Mouse (Mus musculus) erythroblast, embryonic 14.5 days (primary cell): ENCODE results near the gene Slamf7. TPM values are rescaled to one million over a fixed set of nuclear protein-coding genes. Genes with fewer than 3 reads are reported as not detected.

Experiments used
- H3K27me3 ChIP-seq: 2 replicates; pipeline ENCODE4 v1.6.1; 2012; ENCODE audit warnings: inconsistent platforms; ENCODE audit not compliant: control insufficient read depth
- H3K36me3 ChIP-seq: 2 replicates; pipeline ENCODE4 v1.6.1; 2012; ENCODE audit warnings: mild to moderate bottlenecking, inconsistent platforms; ENCODE audit not compliant: control insufficient read depth
- H3K4me1 ChIP-seq: 2 replicates; pipeline ENCODE4 v1.6.1; 2012; ENCODE audit warnings: inconsistent platforms; ENCODE audit not compliant: control insufficient read depth
- H3K4me3 ChIP-seq: replicated peaks from 2 replicates; pipeline ENCODE3; 2012; ENCODE audit warnings: moderate library complexity, mild to moderate bottlenecking, inconsistent platforms
- H3K9me3 ChIP-seq: 2 replicates; pipeline ENCODE4 v1.6.1; 2012; ENCODE audit warnings: low read length, inconsistent platforms, mixed read lengths; ENCODE audit not compliant: control insufficient read depth
- GATA1 ChIP-seq: IDR thresholded peaks from 2 replicates; pipeline ENCODE4 v1.6.1; 2012; ENCODE audit warnings: low read length, inconsistent platforms, mixed read lengths
- TAL1 ChIP-seq: IDR thresholded peaks from 3 replicates; pipeline ENCODE4 v1.6.1; 2012; ENCODE audit warnings: low read length, inconsistent platforms, mixed read lengths
- polyA plus RNA-seq: library from polyadenylated mRNA; stranded (reverse); fragments of >175 nt; gene quantifications from 2 replicates; pipeline ENCODE4 v1.2.3, GENCODE M21; 2012

The Slamf7 gene
- polyA plus RNA-seq, 1 experiment, result not detected

DNA sequence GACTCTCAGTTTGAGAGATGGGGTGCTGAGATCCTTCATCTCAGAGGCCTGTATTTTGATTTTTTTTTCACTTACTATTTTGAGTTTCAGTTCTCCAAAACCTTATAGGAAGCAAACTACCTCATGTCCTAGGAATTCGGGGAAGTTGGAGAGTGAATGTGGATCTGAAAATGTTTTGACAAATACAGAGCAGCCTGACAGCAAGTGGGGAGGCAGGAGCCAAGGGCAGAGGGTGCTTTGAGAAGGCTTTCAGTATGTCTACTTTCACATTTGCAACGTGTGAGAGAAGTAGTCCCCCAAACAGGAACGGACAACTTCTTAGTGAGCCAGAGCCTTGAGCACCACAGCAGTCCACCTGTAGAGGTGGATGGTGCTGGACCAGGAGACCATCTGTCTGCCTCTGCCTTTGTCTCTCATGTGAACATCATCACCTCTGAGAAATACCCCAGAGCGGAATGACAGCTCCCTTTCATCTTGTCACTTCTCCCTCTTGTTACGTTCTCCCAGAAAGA, 6.3 kb downstream of the Slamf7 start:
- no peak for TF ChIP-seq GATA1
- TF ChIP-seq TAL1, result no peak
- H3K9me3 ChIP-seq, result no peaks in the 10 kb centered on the region
- peaks cover 8% of the 10 kb centered on the region for H3K4me1 ChIP-seq
- no peaks in the 10 kb centered on the region for H3K36me3 ChIP-seq
- no peak overlapping the region for H3K4me3 ChIP-seq
- H3K27me3 ChIP-seq, result no peaks in the 10 kb centered on the region

GRCm38 (mm10) chr1:171643612-171644011, 9.2 kb downstream of the Slamf7 start:
- no peak; the same call in 2 of the 3 replicates for TF ChIP-seq TAL1
- no peak for TF ChIP-seq GATA1
- H3K4me1 ChIP-seq, result peaks cover 8% of the 10 kb centered on the region
- no peaks in the 10 kb centered on the region for H3K36me3 ChIP-seq
- no peaks in the 10 kb centered on the region for H3K9me3 ChIP-seq
- no peak overlapping the region for H3K4me3 ChIP-seq
- no peaks in the 10 kb centered on the region for H3K27me3 ChIP-seq

DNA sequence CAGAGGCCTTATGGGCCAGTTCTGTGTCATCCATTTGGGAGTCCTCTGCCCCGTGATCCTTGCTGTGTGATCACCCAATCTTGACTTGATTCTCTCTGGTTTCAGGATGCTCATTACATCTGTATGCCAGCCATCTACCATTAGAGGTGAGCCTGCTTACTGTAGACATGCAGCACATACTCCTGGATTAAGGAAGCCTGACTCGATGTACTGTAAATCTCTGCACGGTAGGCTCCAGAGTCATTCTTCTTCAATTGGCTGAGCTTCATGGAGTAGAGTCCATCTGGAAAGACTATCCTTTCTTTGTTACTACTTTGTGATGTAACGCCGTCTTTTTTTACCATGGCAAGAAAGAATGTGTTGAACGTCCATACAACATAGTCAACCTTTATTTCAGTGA, 12.0 kb downstream of the Slamf7 start:
- Histone ChIP-seq H3K27me3 (no peaks in the 10 kb centered on the region), H3K9me3 (no peaks in the 10 kb centered on the region), H3K4me1 (peaks cover 8% of the 10 kb centered on the region), H3K36me3 (no peaks in the 10 kb centered on the region), H3K4me3 (no peak overlapping the region)
- TF ChIP-seq GATA1, result no peak
- TF ChIP-seq TAL1, result no peak

- Histone ChIP-seq H3K9me3 (no peaks in the 10 kb centered on the region), H3K27me3 (no peaks in the 10 kb centered on the region), H3K4me1 (peaks cover 4% of the 10 kb centered on the region), H3K4me3 (no peak overlapping the region), H3K36me3 (no peaks in the 10 kb centered on the region)
- TF ChIP-seq TAL1 (no peak), GATA1 (no peak)
Measured at GRCm38 (mm10) chr1:171638686-171639085, 14.1 kb downstream of the Slamf7 start.

GRCm38 (mm10) chr1:171637101-171637500, 15.7 kb downstream of the Slamf7 start:
- Histone ChIP-seq H3K4me1 (no peaks in the 10 kb centered on the region), H3K36me3 (no peaks in the 10 kb centered on the region), H3K9me3 (no peaks in the 10 kb centered on the region), H3K27me3 (no peaks in the 10 kb centered on the region), H3K4me3 (no peak overlapping the region)
- TF ChIP-seq GATA1, result no peak
- no peak for TF ChIP-seq TAL1

GRCm38 (mm10) chr1:171635696-171636095, 17.1 kb downstream of the Slamf7 start:
- Histone ChIP-seq H3K36me3 (no peaks in the 10 kb centered on the region), H3K4me3 (no peak overlapping the region), H3K27me3 (no peaks in the 10 kb centered on the region), H3K4me1 (no peaks in the 10 kb centered on the region), H3K9me3 (no peaks in the 10 kb centered on the region)
- TF ChIP-seq TAL1 (no peak), GATA1 (no peak)

GRCm38 (mm10) chr1:171631447-171631846, 21.4 kb downstream of the Slamf7 start:
- TF ChIP-seq GATA1 (no peak), TAL1 (no peak)
- Histone ChIP-seq H3K27me3 (no peaks in the 10 kb centered on the region), H3K4me3 (no peak overlapping the region), H3K9me3 (no peaks in the 10 kb centered on the region), H3K4me1 (no peaks in the 10 kb centered on the region), H3K36me3 (no peaks in the 10 kb centered on the region)

DNA sequence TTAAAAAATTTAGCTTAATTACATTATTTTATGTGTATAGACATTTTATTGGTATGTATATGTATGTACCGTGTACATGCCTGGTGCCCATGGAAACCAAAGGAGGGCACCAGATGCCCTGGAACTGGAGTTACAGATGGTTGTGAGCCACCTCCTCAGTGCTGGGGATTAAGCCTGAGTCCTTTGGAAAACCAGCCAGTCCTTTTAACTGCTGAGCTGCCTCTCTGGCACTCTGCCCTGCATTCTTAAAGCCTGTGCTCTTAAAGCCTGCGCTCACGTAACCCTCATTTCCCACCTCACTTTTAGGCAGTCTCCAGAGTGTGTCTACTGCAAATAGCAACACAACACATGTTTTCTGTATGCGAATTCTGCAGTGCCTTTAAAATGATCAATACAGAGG, 21.9 kb downstream of the Slamf7 start:
- no peaks in the 10 kb centered on the region for H3K27me3 ChIP-seq

DNA sequence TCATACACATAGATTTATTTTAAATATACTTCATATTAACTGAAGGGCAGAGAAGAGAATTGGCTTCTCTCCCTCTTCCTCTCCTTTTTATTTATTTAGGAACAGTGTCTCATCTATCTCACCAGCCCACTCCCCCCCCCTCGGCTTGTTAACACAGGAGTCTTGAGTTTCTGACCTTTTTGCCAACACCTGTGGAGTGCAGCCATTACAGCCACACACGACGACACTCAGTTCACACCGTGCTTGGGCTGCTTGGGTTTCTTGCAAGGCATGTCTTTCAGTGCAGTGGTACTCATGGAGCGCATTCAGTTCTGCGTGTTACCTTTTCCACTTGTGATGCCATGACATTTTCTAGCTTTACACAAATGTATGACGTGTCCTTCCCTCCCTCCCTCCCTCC, 22.8 kb downstream of the Slamf7 start:
- no peak for TF ChIP-seq TAL1
- TF ChIP-seq GATA1, result no peak
- H3K27me3 ChIP-seq, result no peaks in the 10 kb centered on the region

More for the DNA sequence above, 21.9 kb downstream of the Slamf7 start:
- Histone ChIP-seq H3K9me3 (no peaks in the 10 kb centered on the region), H3K4me3 (no peak overlapping the region), H3K36me3 (no peaks in the 10 kb centered on the region), H3K4me1 (no peaks in the 10 kb centered on the region)
- TF ChIP-seq TAL1 (no peak), GATA1 (no peak)

DNA sequence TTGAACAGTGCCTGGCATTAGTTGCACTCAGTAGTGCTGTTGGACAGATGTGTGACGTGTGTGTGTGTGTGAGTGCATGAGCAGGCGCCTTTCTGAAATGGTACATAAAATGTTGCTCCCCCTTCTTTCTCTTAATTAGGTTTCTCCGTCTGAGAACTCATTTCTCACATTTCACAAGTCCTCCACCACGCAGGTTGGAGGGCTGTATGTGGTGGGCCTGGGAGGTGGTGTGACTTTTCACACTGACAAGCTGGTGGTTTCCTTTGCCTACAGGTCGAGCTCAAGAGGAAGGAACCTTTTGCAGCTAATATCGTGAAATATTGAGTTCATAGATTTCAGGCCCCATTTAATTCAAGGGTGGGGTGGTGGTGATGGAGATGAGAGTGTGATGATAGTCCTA, 23.7 kb downstream of the Slamf7 start:
- Histone ChIP-seq H3K4me1 (no peaks in the 10 kb centered on the region), H3K9me3 (no peaks in the 10 kb centered on the region), H3K4me3 (no peak overlapping the region), H3K36me3 (no peaks in the 10 kb centered on the region), H3K27me3 (no peaks in the 10 kb centered on the region)
- TF ChIP-seq GATA1 (no peak), TAL1 (no peak)

More for the DNA sequence above, 22.8 kb downstream of the Slamf7 start:
- no peaks in the 10 kb centered on the region for H3K9me3 ChIP-seq
- no peaks in the 10 kb centered on the region for H3K4me1 ChIP-seq
- H3K4me3 ChIP-seq, result no peak overlapping the region
- no peaks in the 10 kb centered on the region for H3K36me3 ChIP-seq
